Mouse (Mus musculus) frontal cortex, postnatal 25 days (tissue): Measurements from ENCODE around the gene Gm572.

ENCODE experiments used
- DNase-seq, 2 experiments: peaks; one replicate each; pipeline ENCODE4 v3.0.0; 2022; ENCODE audit warnings: low spot score in 2 of 2

The Gm572 gene

DNA sequence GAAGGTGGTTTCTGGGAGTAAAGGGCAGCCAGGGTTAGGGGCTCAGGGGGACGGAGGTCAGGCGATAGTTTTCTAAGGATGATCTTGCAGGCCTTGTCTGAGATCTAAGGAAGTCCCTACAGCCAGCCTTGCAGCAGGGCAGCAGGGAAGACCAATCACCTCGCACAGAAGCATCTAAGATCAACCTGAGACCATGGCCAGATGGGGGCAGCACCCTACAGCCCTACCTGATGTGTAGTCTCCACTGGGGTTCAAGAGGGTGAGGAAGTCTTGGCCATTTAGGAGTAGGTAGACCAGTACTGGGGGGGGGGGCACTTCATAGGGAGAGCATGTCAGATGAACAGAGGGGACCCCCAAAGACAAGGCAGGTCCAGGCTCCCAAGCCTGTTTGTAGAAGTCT lies 72.3 kb downstream of the Gm572 start:
- no peak for DNase-seq
